Mouse (Mus musculus) neural tube, embryonic 14.5 days (tissue): ENCODE measurements around the gene Tmem231. TPM values are rescaled to one million over a fixed set of nuclear protein-coding genes. Genes with fewer than 3 reads are reported as not detected.
A peak's percentile ranks its signal among the peaks of the same experiment; 100 is the strongest.
"Not testable (repeated sequence)": the region's sequence is repeated elsewhere in the genome, so short reads cannot be mapped to it uniquely, and the experiment has no call there.

Experiments
- ATAC-seq: fragments of 200-750 bp; cut with Nextera tagmentation; 2 replicates; pipeline ENCODE4 v1.8.0; 2017; ENCODE audit warnings: low read depth, mild to moderate bottlenecking, moderate TSS enrichment, moderate library complexity
- H3K27ac ChIP-seq: fragments of 300-500 bp; sonication (generic); 2 replicates; pipeline ENCODE4 v1.5.1; 2014; ENCODE audit warnings: low read depth, mild to moderate bottlenecking, control low read depth, low read length, moderate library complexity, mixed read lengths
- H3K27me3 ChIP-seq: fragments of 300-500 bp; sonication (generic); 2 replicates; pipeline ENCODE4 v1.6.1; 2014; ENCODE audit warnings: low read length; ENCODE audit not compliant: control insufficient read depth, insufficient read depth
- H3K36me3 ChIP-seq: fragments of 300-500 bp; sonication (generic); 2 replicates; pipeline ENCODE4 v1.6.1; 2014; ENCODE audit warnings: low read length, mixed read lengths; ENCODE audit not compliant: control insufficient read depth, insufficient read depth
- H3K4me1 ChIP-seq: fragments of 300-500 bp; sonication (generic); 2 replicates; pipeline ENCODE4 v1.6.1; 2014; ENCODE audit warnings: low read length; ENCODE audit not compliant: control insufficient read depth, insufficient read depth
- H3K4me2 ChIP-seq: fragments of 300-500 bp; sonication (generic); 2 replicates; pipeline ENCODE4 v1.6.1; 2014; ENCODE audit warnings: mild to moderate bottlenecking, low read depth, low read length, control low read depth
- H3K4me3 ChIP-seq: fragments of 300-500 bp; sonication (generic); 2 replicates; pipeline ENCODE4 v1.5.1; 2014; ENCODE audit warnings: low read depth, low read length, control low read depth, mixed read lengths
- H3K9ac ChIP-seq: fragments of 300-500 bp; sonication (generic); replicated peaks from 2 replicates; pipeline ENCODE4 v1.6.1; 2014; ENCODE audit warnings: low read depth, mild to moderate bottlenecking, control low read depth, low read length, mixed read lengths
- H3K9me3 ChIP-seq: fragments of 300-500 bp; sonication (generic); 2 replicates; pipeline ENCODE4 v1.6.1; 2016; ENCODE audit warnings: low read length; ENCODE audit not compliant: control insufficient read depth
- WGBS: fragments of 180-500 bp; shearing (Covaris S2); extraction: QIAGEN DNeasy Blood & Tissue Kit; methylation state at CpG from one replicate; pipeline ENCODE4 v1.1.7; 2014; 5-methylcytosine and 5-hydroxymethylcytosine counted together
- polyA plus RNA-seq: library from polyadenylated mRNA; unstranded; fragments of >200 nt; fragmentation: Nextera tagmentation; extraction: Ambion mirVana; gene quantifications from 2 replicates; pipeline ENCODE4 v1.2.1, GENCODE M21; 2014

The Tmem231 gene
- polyA plus RNA-seq, 1 experiment from 2014 or later = 14.8 TPM

DNA sequence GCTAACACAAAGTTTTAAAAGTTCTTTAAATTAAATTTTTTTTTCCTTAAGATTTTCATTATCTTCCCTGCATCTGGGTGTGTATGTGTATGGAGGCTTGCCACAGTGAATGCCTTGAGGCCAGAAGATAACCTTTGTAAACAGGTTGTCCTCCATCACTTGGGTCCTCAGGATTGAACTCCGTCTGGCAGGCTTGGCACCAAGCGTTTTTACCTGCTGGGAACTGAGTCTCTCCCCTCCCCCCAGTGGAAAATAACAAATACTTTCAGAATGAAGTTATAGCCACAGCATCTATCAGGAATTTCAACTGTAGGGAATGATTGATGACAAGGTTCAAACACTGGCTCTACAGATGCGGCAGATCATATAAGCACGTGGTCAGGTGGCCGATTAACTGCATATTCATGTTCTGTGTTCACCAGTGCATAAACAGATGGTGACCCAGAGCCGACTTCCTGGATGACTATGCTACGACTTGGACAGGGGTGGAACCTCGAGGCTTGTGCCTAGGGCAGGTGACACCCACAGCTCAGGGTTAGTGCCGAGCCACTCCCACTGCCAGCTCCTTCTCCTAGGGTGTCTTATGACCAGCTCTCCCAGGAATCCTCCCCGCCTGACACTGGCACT lies 5.9 kb upstream of the Tmem231 start:
- peaks cover 7% of the 10 kb centered on the region; the same call in 1 of the 2 replicates for H3K36me3 ChIP-seq
- 11% methylated on average over 10 of the region's 10 CpGs for WGBS
- H3K27ac ChIP-seq = peak overlapping the region; percentile 58; the same call in 1 of the 2 replicates
- ATAC-seq = peak; percentile 47; the same call in 1 of the 2 replicates
- H3K9ac ChIP-seq = no peak overlapping the region
- H3K4me1 ChIP-seq = peaks cover 14% of the 10 kb centered on the region
- no peaks in the 10 kb centered on the region for H3K27me3 ChIP-seq
- H3K9me3 ChIP-seq = no peaks in the 10 kb centered on the region
- H3K4me2 ChIP-seq = peak overlapping the region; percentile 99
- peak overlapping the region; percentile 93 for H3K4me3 ChIP-seq

DNA sequence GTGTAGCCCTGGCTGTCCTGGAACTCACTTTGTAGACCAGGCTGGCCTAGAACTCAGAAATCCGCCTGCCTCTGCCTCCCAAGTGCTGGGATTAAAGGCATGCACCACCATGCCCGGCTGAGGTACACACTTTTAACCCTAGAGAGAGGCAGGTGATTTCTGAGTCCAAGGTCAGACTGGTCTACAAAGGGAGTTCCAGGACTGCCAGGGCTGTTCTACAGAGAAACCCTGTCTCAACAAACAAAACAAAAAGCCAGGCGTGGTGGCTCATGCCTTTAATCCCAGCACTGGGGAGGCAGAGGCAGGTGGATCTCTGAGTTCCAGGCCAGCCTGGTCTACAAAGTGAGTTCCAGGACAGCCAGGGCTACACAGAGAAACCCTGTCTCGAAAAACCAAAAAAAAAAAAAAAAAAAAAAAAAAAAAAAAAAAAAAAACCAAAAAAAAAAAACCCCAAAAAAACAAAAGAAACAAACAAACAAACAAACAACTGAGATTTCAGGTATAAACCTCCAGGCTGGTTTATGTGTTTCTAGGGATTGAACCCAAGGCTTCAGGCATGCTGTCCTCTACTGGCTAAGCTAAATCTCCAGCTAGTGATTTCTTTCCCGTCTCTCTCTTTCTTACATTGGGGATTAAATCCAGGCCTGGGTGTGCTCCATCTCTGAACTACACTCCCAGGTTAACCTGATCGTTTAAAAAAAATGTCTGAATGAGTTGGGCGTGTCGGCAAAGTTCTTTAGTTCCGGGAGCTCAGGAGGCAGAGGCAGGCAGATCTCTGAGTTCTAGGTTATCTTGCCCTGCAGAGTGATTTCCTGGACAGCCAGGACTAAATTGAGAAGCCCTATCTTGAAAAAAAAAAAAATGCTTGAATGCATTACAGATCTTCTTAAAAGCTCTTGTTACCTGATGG lies 4.7 kb upstream of the Tmem231 start:
- not testable (repeated sequence) for H3K9ac ChIP-seq, ATAC-seq, H3K27ac ChIP-seq, H3K4me2 ChIP-seq, H3K27me3 ChIP-seq, H3K9me3 ChIP-seq, H3K4me3 ChIP-seq, H3K36me3 ChIP-seq
- 87% methylated on average over 9 of the region's 9 CpGs for WGBS
- H3K4me1 ChIP-seq = peaks cover 14% of the 10 kb centered on the region

DNA sequence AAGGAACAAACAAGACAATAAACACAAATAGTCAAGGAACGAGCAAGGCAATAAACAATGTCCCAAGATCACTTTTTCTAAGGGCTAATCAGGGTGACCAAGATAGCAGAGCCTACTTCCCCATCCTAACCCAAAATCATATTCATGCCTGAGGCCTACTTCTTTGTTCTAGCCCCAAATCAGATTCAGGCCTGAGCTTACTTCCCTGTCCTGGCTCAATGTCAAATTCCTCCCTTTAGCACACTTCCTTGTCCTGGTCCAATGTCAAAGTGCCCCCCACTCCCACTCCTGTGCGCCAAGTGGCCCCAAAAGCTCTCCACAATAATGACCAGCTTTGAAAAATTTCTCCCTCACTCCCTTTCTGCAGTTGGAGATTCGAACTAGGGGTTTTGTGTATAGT lies 3.5 kb upstream of the Tmem231 start:
- peaks cover 3% of the 10 kb centered on the region; the same call in 1 of the 2 replicates for H3K36me3 ChIP-seq
- ATAC-seq = no peak
- no peak overlapping the region for H3K27ac ChIP-seq
- peaks cover 19% of the 10 kb centered on the region for H3K4me1 ChIP-seq
- H3K4me3 ChIP-seq = no peak overlapping the region
- WGBS = 78% methylated on average over 3 of the region's 3 CpGs
- H3K9me3 ChIP-seq = no peaks in the 10 kb centered on the region
- no peak overlapping the region for H3K4me2 ChIP-seq
- no peaks in the 10 kb centered on the region for H3K27me3 ChIP-seq
- H3K9ac ChIP-seq = no peak overlapping the region

DNA sequence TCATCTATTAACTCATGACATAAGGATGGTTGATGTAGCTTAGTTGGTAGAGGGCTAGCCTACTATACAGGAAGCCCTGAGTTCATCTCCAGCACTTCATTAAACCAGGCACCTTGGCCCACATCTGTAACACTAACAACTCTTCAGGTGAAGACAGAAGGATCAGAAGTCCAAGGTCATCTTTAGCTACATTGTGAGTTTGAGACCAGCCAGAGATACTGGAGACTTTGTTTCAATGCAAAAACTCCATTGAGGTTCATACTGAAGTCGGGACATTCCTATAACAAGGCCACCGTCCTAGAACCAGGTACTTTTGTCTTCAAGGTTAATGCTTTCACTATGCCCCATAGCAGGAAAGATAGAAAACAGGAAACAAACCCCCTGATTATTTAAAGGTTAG lies 520 bp upstream of the Tmem231 start:
- Histone ChIP-seq H3K4me1 (peaks cover 5% of the 10 kb centered on the region; the same call in 1 of the 2 replicates), H3K36me3 (no peaks in the 10 kb centered on the region), H3K4me3 (no peak overlapping the region), H3K4me2 (0 out of 2 replicates have a peak overlapping the region, but pooled peaks have one; percentile 86), H3K9me3 (no peaks in the 10 kb centered on the region), H3K9ac (no peak overlapping the region), H3K27ac (no peak overlapping the region), H3K27me3 (no peaks in the 10 kb centered on the region)
- WGBS = 89% methylated on average over 2 of the region's 2 CpGs
- no peak for ATAC-seq

DNA sequence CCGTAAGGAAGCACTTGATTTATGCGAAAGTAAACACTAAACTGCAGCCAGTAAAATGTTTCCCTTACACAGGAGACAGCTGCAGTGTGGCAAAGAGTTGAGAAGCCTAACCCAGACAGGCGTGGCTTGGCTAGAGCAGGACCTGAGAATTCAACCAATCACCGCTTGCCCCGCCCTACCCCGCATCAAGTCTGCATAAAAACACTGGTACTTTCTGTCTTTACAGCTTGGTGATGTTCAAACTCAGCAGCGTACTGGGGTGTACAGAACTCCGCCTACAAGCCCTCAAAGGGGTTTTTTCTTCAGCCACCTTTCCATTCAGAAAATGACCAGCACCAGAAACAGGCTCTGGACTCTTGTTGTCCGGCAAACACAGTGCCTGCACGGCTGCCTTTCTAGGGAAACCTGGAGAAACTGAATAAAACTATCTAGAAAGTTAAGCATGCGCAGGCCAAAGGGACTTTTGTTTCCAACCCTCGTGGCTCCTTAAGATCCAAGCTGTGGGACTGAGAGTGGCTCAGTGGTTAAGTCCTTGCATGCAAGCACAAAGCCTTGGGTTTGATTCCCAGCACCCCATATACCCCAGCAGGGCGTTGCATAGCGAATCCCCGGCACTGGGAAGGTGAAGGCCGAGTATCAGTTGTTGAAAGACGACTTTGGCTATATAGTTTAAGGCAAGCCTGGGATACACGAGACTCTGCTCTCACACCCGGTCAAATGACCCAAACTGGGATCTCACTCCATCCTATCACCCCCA lies 923 bp downstream of the Tmem231 start:
- 26% methylated on average over 19 of the region's 19 CpGs for WGBS
- peak overlapping the region; percentile 91 for H3K27ac ChIP-seq
- H3K27me3 ChIP-seq = no peaks in the 10 kb centered on the region
- H3K9me3 ChIP-seq = no peaks in the 10 kb centered on the region
- peak overlapping the region; percentile 86 for H3K4me2 ChIP-seq
- peaks cover 5% of the 10 kb centered on the region; the same call in 1 of the 2 replicates for H3K4me1 ChIP-seq
- peak overlapping the region; percentile 81 for H3K4me3 ChIP-seq
- no peaks in the 10 kb centered on the region for H3K36me3 ChIP-seq
- peak; percentile 29; the same call in 1 of the 2 replicates for ATAC-seq
- peak overlapping the region; percentile 76 for H3K9ac ChIP-seq

- H3K9ac ChIP-seq = no peak overlapping the region
- H3K9me3 ChIP-seq = no peaks in the 10 kb centered on the region
- peaks cover 5% of the 10 kb centered on the region; the same call in 1 of the 2 replicates for H3K4me1 ChIP-seq
- H3K27me3 ChIP-seq = no peaks in the 10 kb centered on the region
- H3K36me3 ChIP-seq = no peaks in the 10 kb centered on the region
- H3K27ac ChIP-seq = no peak overlapping the region
- H3K4me3 ChIP-seq = no peak overlapping the region
- H3K4me2 ChIP-seq = no peak overlapping the region
- ATAC-seq = no peak
- WGBS = 74% methylated on average over 16 of the region's 16 CpGs
Observed at GRCm38 (mm10) chr8:111931721-111932120, 2.0 kb downstream of the Tmem231 start.

- H3K4me1 ChIP-seq = peaks cover 5% of the 10 kb centered on the region; the same call in 1 of the 2 replicates
- no peaks in the 10 kb centered on the region for H3K9me3 ChIP-seq
- no peaks in the 10 kb centered on the region for H3K27me3 ChIP-seq
- 83% methylated on average over 8 of the region's 8 CpGs for WGBS
- no peak overlapping the region for H3K4me2 ChIP-seq
- H3K36me3 ChIP-seq = no peaks in the 10 kb centered on the region
- H3K4me3 ChIP-seq = no peak overlapping the region
- H3K27ac ChIP-seq = no peak overlapping the region
- no peak for ATAC-seq
- no peak overlapping the region for H3K9ac ChIP-seq
Observed at GRCm38 (mm10) chr8:111929648-111930344, 3.9 kb downstream of the Tmem231 start.

- H3K27me3 ChIP-seq = no peaks in the 10 kb centered on the region
- H3K4me3 ChIP-seq = no peak overlapping the region
- no peaks in the 10 kb centered on the region for H3K36me3 ChIP-seq
- ATAC-seq = no peak
- WGBS = 84% methylated on average over 7 of the region's 7 CpGs
- H3K27ac ChIP-seq = no peak overlapping the region
- H3K4me1 ChIP-seq = no peaks in the 10 kb centered on the region
- H3K9ac ChIP-seq = no peak overlapping the region
- no peak overlapping the region for H3K4me2 ChIP-seq
- no peaks in the 10 kb centered on the region for H3K9me3 ChIP-seq
Observed at GRCm38 (mm10) chr8:111924976-111925375, 8.7 kb downstream of the Tmem231 start.
